Mouse (Mus musculus): ENCODE measurements at regions not wholly inside any gene's neighbourhood (a gene's known extent, or its start where the extent isn't known, plus 50 kb on each side); places are given as distances from the start of the nearest gene placed in this dataset.

DNA sequence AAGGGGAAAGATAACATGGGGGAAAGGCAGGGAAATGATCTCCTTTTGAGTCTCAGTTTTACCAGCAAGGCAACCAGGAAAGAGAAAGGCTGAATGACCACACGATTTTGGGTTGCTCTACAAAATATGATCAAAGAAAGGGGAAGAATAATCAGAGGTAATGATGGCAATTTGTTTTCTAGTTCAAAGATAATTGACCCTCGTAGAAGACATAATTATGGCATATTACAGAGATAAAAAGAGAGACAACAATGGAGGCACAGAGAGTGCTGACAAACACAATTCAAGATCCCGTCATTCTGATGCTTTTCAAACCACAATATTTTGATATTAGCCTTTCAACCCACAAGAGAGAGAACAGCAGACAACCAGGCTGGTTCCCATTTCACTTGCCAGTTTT, 206.1 kb upstream of the Tom1l1 start:
- TF ChIP-seq CTCF (IDR thresholded peaks at IDR 0.05; ENCODE audit: low read depth) (no peak), EP300 (optimal IDR thresholded peaks at IDR 0.05) (no peak)

All from stomach, postnatal 0 days (tissue).